Mouse (Mus musculus) megakaryocyte, embryonic 14.5 days (primary cell): ENCODE results near the gene Dmac1. TPM values are rescaled to one million over a fixed set of nuclear protein-coding genes. Genes with fewer than 3 reads are reported as not detected.
A peak's percentile ranks its signal among the peaks of the same experiment; 100 is the strongest.
"Not testable (repeated sequence)": the region's sequence is repeated elsewhere in the genome, so short reads cannot be mapped to it uniquely, and the experiment has no call there.

Experiments used
- H3K27me3 ChIP-seq: replicated peaks from 2 replicates; pipeline ENCODE3; 2012; ENCODE audit warnings: inconsistent platforms
- H3K36me3 ChIP-seq: replicated peaks from 2 replicates; pipeline ENCODE3; 2012; ENCODE audit warnings: low read length, inconsistent platforms, mixed read lengths
- H3K4me1 ChIP-seq: 2 replicates; pipeline ENCODE4 v1.6.1; 2012; ENCODE audit warnings: inconsistent platforms
- H3K4me3 ChIP-seq: replicated peaks from 2 replicates; pipeline ENCODE3; 2012; ENCODE audit warnings: moderate library complexity, mild to moderate bottlenecking, inconsistent platforms
- H3K9me3 ChIP-seq: 2 replicates; pipeline ENCODE4 v1.6.1; 2012; ENCODE audit warnings: inconsistent platforms
- FLI1 ChIP-seq: IDR thresholded peaks from 2 replicates; pipeline ENCODE4 v1.6.1; 2012; ENCODE audit warnings: low read length, inconsistent platforms, mixed read lengths
- GATA1 ChIP-seq: IDR thresholded peaks from 3 replicates; pipeline ENCODE4 v1.6.1; 2012; ENCODE audit warnings: mixed read lengths, low read length, inconsistent platforms, borderline replicate concordance
- polyA plus RNA-seq: library from polyadenylated mRNA; stranded (reverse); fragments of >175 nt; gene quantifications from 2 replicates; pipeline ENCODE4 v1.2.3, GENCODE M21; 2012; ENCODE audit warnings: low replicate concordance; ENCODE audit not compliant: insufficient read depth

Gene Dmac1
- polyA plus RNA-seq, 1 experiment: 202 TPM

DNA sequence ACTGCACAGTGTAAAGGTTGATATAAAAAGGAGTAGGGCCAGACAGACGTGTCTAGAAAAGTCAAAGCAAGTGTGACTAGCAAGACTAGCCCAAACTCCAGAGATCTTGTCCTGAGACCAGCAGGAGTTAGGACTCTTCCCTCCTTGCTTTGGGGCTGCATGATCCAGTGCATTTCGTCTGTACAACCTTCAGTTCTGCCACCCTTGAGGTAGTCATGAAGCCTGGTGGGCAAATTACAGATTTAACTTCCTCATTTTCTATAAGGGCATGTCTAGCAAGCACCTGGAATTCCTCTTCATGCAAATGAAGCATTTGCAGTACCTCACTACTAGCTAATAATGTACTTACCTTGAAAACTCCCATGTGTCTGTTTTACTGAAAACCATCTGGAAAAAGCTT is 10.2 kb downstream of the Dmac1 start:
- no peak for TF ChIP-seq GATA1
- TF ChIP-seq FLI1: no peak
- Histone ChIP-seq H3K27me3 (no peaks in the 10 kb centered on the region), H3K4me3 (no peak overlapping the region), H3K4me1 (peaks cover 50% of the 10 kb centered on the region), H3K9me3 (0 out of 2 replicates have a peak, but pooled peaks cover 5% of the 10 kb centered on the region), H3K36me3 (peaks cover 6% of the 10 kb centered on the region)

DNA sequence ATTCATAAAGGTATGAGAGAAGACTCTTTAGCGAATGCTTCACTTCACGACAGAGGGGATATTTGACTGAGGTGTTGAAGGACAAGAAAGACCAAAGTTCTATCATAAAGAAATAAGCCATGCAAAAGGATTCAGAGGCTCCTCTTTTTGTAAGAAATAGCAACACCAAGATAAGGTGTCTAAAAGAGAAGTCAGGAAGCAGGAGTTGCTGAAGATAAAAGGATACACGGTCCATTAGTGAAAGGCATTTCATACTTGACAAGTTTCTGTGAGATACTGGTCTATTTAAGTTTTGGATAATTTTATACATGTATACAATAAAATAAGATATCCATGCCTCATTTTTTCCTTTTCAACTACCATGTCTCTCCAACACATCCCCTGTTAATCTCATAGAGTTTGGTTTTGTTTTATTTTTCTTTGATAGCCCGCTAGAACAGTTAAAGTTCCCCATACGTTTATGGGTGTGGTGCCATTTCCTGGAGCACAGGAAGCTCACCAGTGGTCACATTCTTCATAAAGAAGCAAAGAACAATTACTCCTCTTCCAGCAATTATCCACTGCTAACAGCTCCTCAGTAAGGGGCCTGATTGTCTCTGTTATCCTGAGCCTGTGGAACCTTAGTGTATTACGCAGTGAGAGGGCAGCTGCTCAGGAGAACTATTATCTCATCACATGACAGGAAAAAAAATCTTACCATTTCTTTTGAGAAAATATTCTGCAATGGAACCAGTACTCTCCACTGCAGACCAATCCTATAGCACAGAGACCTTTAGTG is 11.1 kb downstream of the Dmac1 start:
- peaks cover 49% of the 10 kb centered on the region for H3K4me1 ChIP-seq
- TF ChIP-seq GATA1 (no peak), FLI1 (no peak)
- H3K4me3 ChIP-seq: peak overlapping the region; percentile 70
- peaks cover under 1% of the 10 kb centered on the region for H3K36me3 ChIP-seq
- H3K27me3 ChIP-seq: no peaks in the 10 kb centered on the region
- no peaks in the 10 kb centered on the region for H3K9me3 ChIP-seq

DNA sequence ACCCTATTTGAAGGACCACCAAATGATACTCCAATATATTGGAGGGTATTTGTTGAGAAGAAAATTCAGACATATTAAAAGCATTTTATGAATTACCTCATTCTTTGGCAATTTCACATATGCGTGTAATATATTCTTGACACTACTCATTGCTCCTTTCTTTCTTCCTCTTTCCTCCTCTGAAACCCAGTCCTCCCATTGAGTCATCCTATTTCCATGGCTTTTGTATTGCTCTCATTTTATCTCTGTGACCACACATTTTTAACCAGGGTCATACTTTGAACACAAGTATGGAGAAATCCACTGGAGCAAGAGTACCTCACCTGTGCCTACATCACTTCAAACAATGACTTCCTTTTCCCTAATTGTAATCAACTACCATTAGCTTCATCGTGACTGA is 13.9 kb downstream of the Dmac1 start:
- no peak overlapping the region for H3K4me3 ChIP-seq
- H3K4me1 ChIP-seq: peaks cover 55% of the 10 kb centered on the region
- no peaks in the 10 kb centered on the region for H3K27me3 ChIP-seq
- no peaks in the 10 kb centered on the region for H3K9me3 ChIP-seq
- TF ChIP-seq FLI1 (no peak), GATA1 (no peak)
- no peaks in the 10 kb centered on the region for H3K36me3 ChIP-seq

DNA sequence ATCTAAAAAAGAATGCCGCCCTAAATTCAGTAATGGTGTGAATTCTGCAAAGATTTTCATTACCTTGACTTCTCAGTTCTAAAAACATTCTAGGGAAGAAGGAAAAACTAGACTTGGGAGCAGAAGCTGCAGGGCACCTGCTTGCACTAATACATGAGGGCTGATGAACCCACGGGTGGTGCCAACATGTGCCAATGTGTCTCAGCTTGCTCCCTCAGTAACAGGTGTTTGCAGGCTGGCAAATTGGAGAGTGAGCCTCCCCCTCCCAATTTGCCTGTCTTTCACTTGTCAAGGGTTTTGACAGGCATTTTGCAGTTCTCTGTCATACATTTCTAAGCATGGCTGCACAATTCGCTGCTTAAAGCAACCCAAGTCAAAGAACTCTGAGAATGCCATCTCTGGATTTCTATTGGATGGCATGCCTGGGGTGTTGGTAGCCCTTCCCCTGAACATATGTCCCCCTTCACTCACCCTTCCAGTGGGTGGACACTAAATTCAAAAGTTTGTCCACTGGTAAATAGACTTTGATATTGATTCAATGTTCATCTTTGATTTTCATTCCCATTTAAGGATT is 14.5 kb downstream of the Dmac1 start:
- Histone ChIP-seq H3K27me3 (no peaks in the 10 kb centered on the region), H3K9me3 (no peaks in the 10 kb centered on the region), H3K36me3 (no peaks in the 10 kb centered on the region), H3K4me1 (peaks cover 55% of the 10 kb centered on the region), H3K4me3 (no peak overlapping the region)
- TF ChIP-seq GATA1 (no peak), FLI1 (no peak)

DNA sequence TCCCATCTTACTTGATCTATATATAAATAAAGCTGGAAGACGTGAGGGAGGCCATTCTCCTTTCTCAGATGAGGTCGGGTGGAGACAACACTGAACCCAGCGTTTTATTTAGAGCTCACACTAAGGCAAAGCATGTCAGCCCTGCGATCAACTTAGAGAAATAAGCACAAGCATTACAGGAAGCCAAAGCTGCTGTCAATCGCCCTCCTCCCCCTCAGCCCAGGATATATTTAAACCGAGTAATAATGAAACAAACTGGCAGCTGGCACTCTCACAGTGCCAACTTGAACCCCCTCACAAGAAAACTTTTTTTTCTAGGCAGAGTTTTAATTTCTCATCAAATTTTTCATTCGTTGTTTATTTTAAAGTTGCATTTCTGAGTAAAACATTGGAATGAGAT is 15.7 kb downstream of the Dmac1 start:
- no peaks in the 10 kb centered on the region for H3K9me3 ChIP-seq
- no peak for TF ChIP-seq GATA1
- no peaks in the 10 kb centered on the region for H3K36me3 ChIP-seq
- H3K4me1 ChIP-seq: peaks cover 47% of the 10 kb centered on the region
- no peaks in the 10 kb centered on the region for H3K27me3 ChIP-seq
- H3K4me3 ChIP-seq: peak overlapping the region; percentile 29

DNA sequence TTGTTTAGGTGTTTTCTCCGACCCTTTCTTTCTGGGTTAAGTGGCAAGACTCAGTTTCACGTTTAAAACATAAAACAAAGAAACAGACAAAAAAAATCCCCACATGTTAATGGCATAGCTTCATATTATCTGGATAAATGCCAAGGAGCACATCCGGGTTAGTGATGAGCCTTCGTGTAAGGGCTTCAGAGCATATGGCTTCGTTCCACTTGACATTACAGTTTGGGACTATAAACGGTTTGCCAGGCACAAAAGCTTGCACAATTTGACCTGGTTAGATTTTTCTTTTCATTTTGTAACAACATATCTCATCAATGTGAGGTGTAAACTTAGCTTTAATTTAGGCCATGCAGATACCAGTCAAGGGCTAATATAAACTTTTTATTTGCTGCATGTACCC is 17.9 kb downstream of the Dmac1 start:
- TF ChIP-seq GATA1 (no peak), FLI1 (no peak)
- Histone ChIP-seq H3K4me3 (no peak overlapping the region), H3K36me3 (no peaks in the 10 kb centered on the region), H3K4me1 (peaks cover 30% of the 10 kb centered on the region), H3K27me3 (no peaks in the 10 kb centered on the region), H3K9me3 (no peaks in the 10 kb centered on the region)

DNA sequence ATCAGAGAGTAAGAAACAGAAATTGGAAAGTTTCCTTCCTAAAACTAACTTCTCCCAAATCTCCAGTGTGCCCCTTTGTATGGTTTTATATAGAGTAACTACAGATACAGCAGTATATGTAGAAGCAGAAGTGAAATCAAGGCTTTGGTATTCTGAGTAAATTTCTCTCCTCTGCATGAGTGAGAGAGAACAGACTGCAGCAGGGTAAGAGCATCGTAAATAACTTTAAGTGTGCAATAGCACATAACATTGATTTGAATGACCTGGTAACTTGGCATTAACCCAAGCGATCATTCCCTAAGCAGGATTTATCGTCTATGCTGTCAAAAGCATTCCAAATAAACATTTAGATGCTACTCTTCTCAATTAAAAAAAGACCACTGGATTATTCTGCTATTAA is 18.7 kb downstream of the Dmac1 start:
- H3K36me3 ChIP-seq: no peaks in the 10 kb centered on the region
- H3K4me1 ChIP-seq: peaks cover 28% of the 10 kb centered on the region

DNA sequence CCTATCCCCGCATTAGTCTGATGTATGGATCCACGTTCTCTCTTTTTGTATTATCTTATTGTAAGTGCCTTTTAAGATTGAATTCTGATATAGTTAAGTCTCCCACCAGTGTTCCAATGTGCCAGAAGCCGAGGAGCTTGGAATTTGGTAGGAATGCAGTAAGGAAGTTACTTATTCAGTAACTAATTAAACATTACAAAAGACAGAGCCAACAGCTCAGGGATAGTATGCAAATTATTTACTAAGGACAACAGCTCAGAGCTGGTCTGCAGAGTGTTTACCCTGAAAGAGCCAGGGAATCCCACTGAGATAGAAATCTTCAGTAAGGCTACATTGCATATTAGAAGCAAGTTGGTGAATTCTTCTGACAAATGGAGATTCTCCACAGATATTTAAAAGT is 43.5 kb downstream of the Dmac1 start:
- not testable (repeated sequence) for H3K36me3 ChIP-seq, H3K4me3 ChIP-seq, H3K4me1 ChIP-seq, H3K9me3 ChIP-seq, H3K27me3 ChIP-seq

More for the DNA sequence above, 18.7 kb downstream of the Dmac1 start:
- Histone ChIP-seq H3K4me3 (no peak overlapping the region), H3K27me3 (no peaks in the 10 kb centered on the region), H3K9me3 (no peaks in the 10 kb centered on the region)
- no peak for TF ChIP-seq GATA1
- TF ChIP-seq FLI1: no peak
